Mouse (Mus musculus): ENCODE measurements around the gene Prkg1.

- TF ChIP-seq CTCF (IDR thresholded peaks at IDR 0.05; ENCODE audit: borderline replicate concordance, insufficient read depth, low read depth, low read length) = no peak
- no peak for TF ChIP-seq POLR2A (IDR thresholded peaks at IDR 0.05; ENCODE audit: borderline replicate concordance, insufficient read depth, low read length)
Observed at GRCm38 (mm10) chr19:31361575-31361974, 403.3 kb downstream of the Prkg1 start.

Data from cerebellum, adult 2 months (tissue).